Mouse (Mus musculus) left cerebral cortex, postnatal 14 days (tissue): ENCODE data around the gene Gm20920. TPM values are rescaled to one million over a fixed set of nuclear protein-coding genes. Genes with fewer than 3 reads are reported as not detected.
"Not testable (repeated sequence)": the region's sequence is repeated elsewhere in the genome, so short reads cannot be mapped to it uniquely, and the experiment has no call there.

Experiments
- DNase-seq, 2 experiments: peaks; one replicate each; pipeline ENCODE4 v3.0.0; 2021 to 2022; ENCODE audit warnings: low spot score in 2 of 2, mixed read lengths in 1 of 2
- intact Hi-C: fragments of 180-260 bp; cut with DNase I; formaldehyde crosslinking; loops from one replicate; pipeline ENCODE4 v1.15.1; 2025
- long read RNA-seq, 2 experiments: library from polyadenylated mRNA; stranded (forward); transcript quantifications; one replicate each; pipeline ENCODE4 v2.0.0; 2021
- total RNA-seq, 2 experiments: library from RNA; stranded (reverse); gene quantifications; 2 replicates each; pipeline ENCODE4 v1.2.3; 2021

The Gm20920 gene
- total RNA-seq: not detected
- long read RNA-seq, experiment 1: 0 reads
- long read RNA-seq, experiment 2: 0 reads

- intact Hi-C loops, DNase-seq: not testable (repeated sequence)
These were observed at the start of gene Gm20920 for GRCm38 (mm10) chrY:51851820-51852219. Gene Gm20920, plus strand, starts transcription at chrY:51852120.
